Mouse (Mus musculus): ENCODE measurements around the gene Lgr6.

GRCm38 (mm10) chr1:135124573-135125363 lies 19.7 kb upstream of the Lgr6 start:
- TF ChIP-seq CTCF (IDR thresholded peaks at IDR 0.05; ENCODE audit: low read depth, low read length) (no peak), POLR2A (IDR thresholded peaks at IDR 0.05; ENCODE audit: borderline replicate concordance, low read depth, low read length) (no peak)

Measured in bone marrow macrophage, adult 2 months (primary cell).